In genomic region chr12:82587348-82587895, GRCm38 (mm10) we compare ENCODE assay signal across 27 mouse cellular contexts. TPM values are rescaled to one million over a fixed set of nuclear protein-coding genes. Genes with fewer than 3 reads are reported as not detected.
DNase-seq lines count a peak whose midpoint lies in the region; ATAC-seq and TF ChIP-seq lines count a peak whose summit lies in the region.
"Had no signal": no experiment of that assay in that cellular context is flagged by ENCODE, and none has a peak within 500 bp of the region (broad histone marks: within the 10 kb centered on the region; RNA-seq: fewer than 3 reads in every experiment).

No protein-coding gene starts in this region.

- DNase-seq in Patski (ENCODE audit: low read depth, low spot score) (no peak), ZHBTc4 (ENCODE audit: low read depth, low spot score) (peak; percentile 18)
- DNase-seq in kidney, adult 9 months, result peak; percentile 60
- peak; percentile 34 for DNase-seq in kidney, postnatal 10 days
- DNase-seq in adrenal gland, postnatal 4 days (ENCODE audit: low spot score in 2 of 2), result no peak
- DNase-seq in gastrocnemius, adult 2 months, result no peak
- DNase-seq: adrenal gland, adult 8-10 months; cerebellum, adult 9-10 months; gastrocnemius, postnatal 25 days; heart, adult 11 months; liver; right cerebral cortex, postnatal 4 days; thymus, adult 2 months; thymus, postnatal 36 days had no signal

- no peaks in the 10 kb centered on the region for H3K36me3 ChIP-seq in intestine, embryonic 16.5 days (ENCODE audit: control insufficient read depth, insufficient read depth, low read length)
- H3K36me3 ChIP-seq: heart, embryonic 10.5 days; heart, embryonic 15.5 days; hindbrain, embryonic 13.5 days; lung, embryonic 15.5 days; midbrain, embryonic 10.5 days; midbrain, embryonic 15.5 days had no signal

- CTCF ChIA-PET in Patski (lab: Charles Lee), result no interaction called here

- intact Hi-C loops in gastrocnemius, adult 2 months (cut with DNase I), result no loop called here

- no peaks in the 10 kb centered on the region for H3K9me3 ChIP-seq in intestine, embryonic 16.5 days (ENCODE audit: control insufficient read depth, low read length)
- H3K9me3 ChIP-seq: heart, embryonic 10.5 days; heart, embryonic 15.5 days; hindbrain, embryonic 13.5 days; lung, embryonic 15.5 days; midbrain, embryonic 10.5 days; midbrain, embryonic 15.5 days had no signal

- H3K27ac ChIP-seq in intestine, embryonic 16.5 days (ENCODE audit: low read length), result no peak overlapping the region
- H3K27ac ChIP-seq in gastrocnemius, adult 2 months, result no peak overlapping the region
- H3K27ac ChIP-seq: heart, embryonic 10.5 days; heart, embryonic 15.5 days; hindbrain, embryonic 13.5 days; liver, embryonic 14.5 days; lung, embryonic 15.5 days; midbrain, embryonic 10.5 days; midbrain, embryonic 15.5 days; stomach, postnatal 0 days had no signal

- no peak overlapping the region for H3K4me3 ChIP-seq in intestine, embryonic 16.5 days (ENCODE audit: low read length)
- H3K4me3 ChIP-seq in gastrocnemius, adult 2 months, result no peak overlapping the region
- H3K4me3 ChIP-seq: heart, embryonic 10.5 days; heart, embryonic 15.5 days; hindbrain, embryonic 13.5 days; lung, embryonic 15.5 days; midbrain, embryonic 10.5 days; midbrain, embryonic 15.5 days had no signal

- H3K4me1 ChIP-seq in intestine, embryonic 16.5 days (ENCODE audit: control insufficient read depth, insufficient read depth, low read length), result no peaks in the 10 kb centered on the region

- no peak overlapping the region for H3K4me2 ChIP-seq in intestine, embryonic 16.5 days (ENCODE audit: low read depth, low read length)
- H3K4me2 ChIP-seq: heart, embryonic 15.5 days; hindbrain, embryonic 13.5 days; lung, embryonic 15.5 days; midbrain, embryonic 15.5 days had no signal

- H3K27me3 ChIP-seq in Patski, result no peaks in the 10 kb centered on the region
- no peaks in the 10 kb centered on the region for H3K27me3 ChIP-seq in intestine, embryonic 16.5 days (replicated peaks; ENCODE audit: control insufficient read depth, insufficient read depth, low read length)
- H3K27me3 ChIP-seq: heart, embryonic 15.5 days; hindbrain, embryonic 13.5 days; lung, embryonic 15.5 days; midbrain, embryonic 15.5 days had no signal

- WGBS in intestine, embryonic 16.5 days, result 61% methylated on average over 7 of the region's 7 CpGs

- ATAC-seq in Patski, result peak; percentile 38
- no peak for ATAC-seq in intestine, embryonic 16.5 days
- ATAC-seq: CD4-positive, CD25-positive, alpha-beta regulatory T cell, adult 4 months; forebrain, embryonic 14.5 days; midbrain, embryonic 15.5 days had no signal

- POLR2A ChIA-PET in Patski (lab: Charles Lee), result no interaction called here

- in situ Hi-C loops in Patski (cut with MboI; ENCODE audit: low pct_unique_long_range_greater_than_20kb), result no loop called here

- H3K9ac ChIP-seq in intestine, embryonic 16.5 days (ENCODE audit: low read depth, low read length), result no peak overlapping the region
- H3K9ac ChIP-seq: heart, embryonic 15.5 days; hindbrain, embryonic 13.5 days; liver, embryonic 14.5 days; lung, embryonic 15.5 days; midbrain, embryonic 15.5 days had no signal

- no peak for TF ChIP-seq CTCF in Patski (IDR thresholded peaks at IDR 0.05)
- no peak for TF ChIP-seq CTCF in gastrocnemius, adult 2 months (IDR thresholded peaks at IDR 0.05)

RNA-seq across cellular contexts. Expression of gene Rgs6, which starts 0.7 kb away (rescaled TPM):
- polyA plus RNA-seq in Patski (2021), result 1.9 TPM
- 0.82 and 1.2 TPM in 2 replicates for polyA plus RNA-seq in intestine, embryonic 16.5 days (2015; fragmentation: Nextera tagmentation; extraction: Ambion mirVana)
- 1 to 10 TPM; 1.4 to 2.9 TPM for total RNA-seq in adrenal gland, postnatal 4 days (2021)
- under 1 TPM; 0.61 to 0.75 TPM for total RNA-seq in gastrocnemius, adult 2 months (2021)
- total RNA-seq: megakaryocyte progenitor cell, adult 5-6 weeks; neutrophil, adult 5-6 weeks had no signal

Comparison
In these comparisons a context has a peak if more than half of its experiments do, and no peak if none do; other contexts are left out.
1. DNase-seq: peak in ZHBTc4 (single experiment), kidney, adult 9 months (single experiment) and kidney, postnatal 10 days (single experiment); none in Patski (single experiment), adrenal gland, postnatal 4 days (0 of 2) and gastrocnemius, adult 2 months (single experiment).